Mouse (Mus musculus): Measurements from ENCODE around the gene Muc2. TPM values are rescaled to one million over a fixed set of nuclear protein-coding genes. Genes with fewer than 3 reads are reported as not detected.

Gene Muc2
- total RNA-seq, 2 experiments from 2014 or later: 0.27 TPM; not detected in 1

DNA sequence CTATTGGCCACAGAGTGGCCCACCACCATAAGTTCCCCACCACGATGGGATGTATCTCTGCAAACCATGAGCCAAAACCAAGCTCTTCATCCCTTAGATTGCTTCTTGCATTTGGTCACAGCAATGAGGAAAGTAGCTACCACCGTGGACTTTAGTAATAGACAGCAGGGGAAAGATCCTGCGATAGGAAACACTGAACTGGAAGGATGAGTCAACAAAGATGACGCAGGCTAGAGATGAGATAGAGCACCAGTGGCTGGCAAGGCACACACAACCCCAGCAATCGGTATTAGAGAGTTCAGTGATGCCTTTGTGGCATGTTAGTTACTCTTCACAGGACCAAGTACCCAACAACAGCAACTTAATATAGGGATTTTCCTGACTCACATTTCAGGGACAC, 86.1 kb downstream of the Muc2 start:
- no peak for TF ChIP-seq CTCF (conservative IDR thresholded peaks at IDR 0.05)
- DNase-seq (ENCODE audit: low spot score in 2 of 2): no peak
- Histone ChIP-seq H3K4me3 (no peak overlapping the region), H3K27ac (no peak overlapping the region)

DNA sequence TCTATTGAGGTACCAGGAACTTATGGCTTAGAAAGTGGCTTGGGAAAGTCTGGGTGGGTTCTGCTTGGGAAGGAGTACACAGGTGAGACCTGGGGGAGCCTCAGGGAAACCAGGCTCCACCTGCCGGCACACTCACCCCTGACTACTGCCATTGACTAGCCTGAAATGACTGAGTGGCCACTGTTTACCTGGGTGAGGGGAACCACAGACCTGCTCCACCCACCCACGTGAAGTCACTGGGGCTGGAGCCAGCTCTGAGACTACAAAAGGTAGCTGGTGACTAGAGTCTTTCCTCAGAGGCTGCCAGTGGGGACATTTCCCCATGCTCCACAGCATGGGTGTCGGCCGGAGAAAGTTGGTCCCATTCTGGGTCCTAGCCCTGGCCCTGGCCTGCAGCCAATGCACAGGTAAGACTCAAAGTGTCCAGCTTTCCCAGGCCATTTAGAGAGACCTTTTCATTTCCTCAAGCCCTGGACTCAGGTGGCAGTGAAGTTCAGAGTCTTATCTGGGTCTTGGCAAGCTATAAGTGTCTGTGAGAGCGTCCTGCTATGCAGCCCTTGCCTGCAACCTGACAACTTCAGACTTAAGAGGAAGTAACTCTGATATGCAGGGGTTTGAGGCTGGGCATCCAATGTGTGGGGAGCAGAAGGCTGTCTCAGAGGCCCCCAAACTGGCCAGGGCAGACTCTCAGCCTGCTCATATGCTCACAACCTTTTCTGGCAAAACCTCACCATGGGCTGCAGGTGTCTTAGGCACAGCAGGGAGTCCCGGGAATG, 98.7 kb downstream of the Muc2 start, which contains the start of gene Muc5ac:
Gene Muc5ac, plus strand, starts transcription at position 296 of the 776 bp plus-strand sequence.
- no peak for TF ChIP-seq CTCF (conservative IDR thresholded peaks at IDR 0.05)
- DNase-seq (ENCODE audit: low spot score in 2 of 2): no peak
- Histone ChIP-seq H3K27ac (no peak within 1 kb of the TSS), H3K4me3 (no peak within 1 kb of the TSS)

DNA sequence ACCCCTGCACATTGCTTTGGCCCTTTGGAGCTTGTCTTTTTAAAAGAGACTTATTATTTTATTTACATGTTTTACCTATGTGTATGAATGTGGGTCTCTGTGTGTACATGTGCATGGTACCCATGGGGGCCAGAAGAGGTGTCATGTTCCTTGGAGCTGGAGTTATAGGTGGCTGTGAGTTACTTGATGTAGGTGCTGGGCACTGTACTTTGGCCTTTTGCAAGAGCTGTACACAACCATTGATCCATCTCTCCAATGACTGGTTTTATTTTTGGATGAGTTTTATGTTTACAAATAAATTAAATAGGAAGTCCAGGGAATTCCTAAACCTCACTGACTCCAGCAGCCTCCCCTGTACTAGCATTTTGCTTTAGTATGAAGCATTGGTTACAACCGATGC, 104.1 kb downstream of the Muc2 start:
- Histone ChIP-seq H3K4me3 (no peak overlapping the region), H3K27ac (no peak overlapping the region)
- no peak for DNase-seq (ENCODE audit: low spot score in 2 of 2)
- no peak for TF ChIP-seq CTCF (conservative IDR thresholded peaks at IDR 0.05)

DNA sequence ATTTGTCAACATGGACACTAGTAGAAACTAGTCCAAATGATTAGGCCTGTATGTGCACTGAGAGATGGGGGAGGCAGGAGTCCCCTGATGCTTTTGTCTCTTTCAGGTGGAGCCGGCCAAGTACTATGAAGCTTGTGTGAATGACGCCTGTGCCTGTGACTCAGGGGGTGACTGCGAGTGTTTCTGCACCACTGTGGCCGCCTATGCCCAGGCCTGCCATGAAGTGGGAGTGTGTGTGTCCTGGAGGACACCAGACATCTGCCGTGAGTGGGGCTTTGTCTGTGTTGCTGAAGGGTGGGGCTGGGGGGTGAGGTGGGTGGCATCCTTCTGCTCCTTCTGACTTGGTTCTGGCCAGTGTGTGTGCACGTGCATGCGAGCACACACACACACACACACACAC, 113.1 kb downstream of the Muc2 start:
- no peak overlapping the region for H3K27ac ChIP-seq
- TF ChIP-seq CTCF (conservative IDR thresholded peaks at IDR 0.05): no peak
- no peak for DNase-seq (ENCODE audit: low spot score in 2 of 2)
- H3K4me3 ChIP-seq: no peak overlapping the region

Other genes with a start within 250 kb of the Muc2 start
- 1 to 10 TPM; 1.1 to 1.7 TPM for gene Pidd1, start 246.3 kb upstream of the Muc2 start, total RNA-seq (2021)
- 100 to 1,000 TPM; 548 to 575 TPM for gene Rplp2, start 243.0 kb upstream of the Muc2 start, total RNA-seq (2021)
- 10 to 100 TPM; 25.1 to 28.3 TPM for gene Pnpla2, start 235.1 kb upstream of the Muc2 start, total RNA-seq (2021)
- 1 to 10 TPM; 4.1 to 6.7 TPM for gene Cracr2b, start 229.2 kb upstream of the Muc2 start, total RNA-seq (2021)
- 10 to 100 TPM; 23.4 to 25.1 TPM for gene Cd151, start 222.9 kb upstream of the Muc2 start, total RNA-seq (2021)
- gene Polr2l, start 215.2 kb upstream of the Muc2 start, total RNA-seq (2021): 10 to 100 TPM; 38.7 TPM
- 10 to 100 TPM; 13.6 to 13.7 TPM for gene Tspan4, start 215.1 kb upstream of the Muc2 start, total RNA-seq (2021)
- gene Chid1, start 150.5 kb upstream of the Muc2 start, total RNA-seq (2021): 10 to 100 TPM; 83.1 to 85.1 TPM
- gene Ap2a2, start 128.2 kb upstream of the Muc2 start, total RNA-seq (2021): 100 to 1,000 TPM; 226 to 243 TPM
- gene Muc6, start 35.0 kb upstream of the Muc2 start, total RNA-seq (2021): not detected
- not detected for gene Muc5ac, start 98.6 kb downstream of the Muc2 start, total RNA-seq (2021)
- gene Muc5b, start 148.7 kb downstream of the Muc2 start, total RNA-seq (2021): not detected
- gene Tollip, start 228.2 kb downstream of the Muc2 start, total RNA-seq (2021): 100 to 1,000 TPM; 112 to 123 TPM

Data from layer of hippocampus, adult 2 months (tissue).